Mouse (Mus musculus): ENCODE measurements around the gene Grid2. TPM values are rescaled to one million over a fixed set of nuclear protein-coding genes. Genes with fewer than 3 reads are reported as not detected.

Grid2 gene
- polyA plus RNA-seq, 1 experiment, result 0.05 TPM

GRCm38 (mm10) chr6:64728499-64729198, 1473.0 kb downstream of the Grid2 start, which contains the start of gene Atoh1:
Gene Atoh1, plus strand, starts transcription at chr6:64729125.
- WGBS, result 1% methylated on average over 34 of the region's 34 CpGs

GRCm38 (mm10) chr6:64729231-64730011, 1473.7 kb downstream of the Grid2 start:
- H3K4me1 ChIP-seq (ENCODE audit: control insufficient read depth, insufficient read depth, insufficient read length, low read length), result peaks cover 12% of the 10 kb centered on the region
- no peaks in the 10 kb centered on the region for H3K36me3 ChIP-seq (ENCODE audit: control insufficient read depth, insufficient read depth, low read length)
- H3K27me3 ChIP-seq (ENCODE audit: control insufficient read depth, insufficient read depth, low read length), result peaks cover 44% of the 10 kb centered on the region
- peak overlapping the region; percentile 7; the same call in 1 of the 2 replicates for H3K27ac ChIP-seq (ENCODE audit: insufficient read depth, low read depth, low read length)
- WGBS, result under 1% methylated on average over 53 of the region's 53 CpGs
- TF ChIP-seq CTCF (IDR thresholded peaks at IDR 0.05; ENCODE audit: extremely low read depth, insufficient read length, insufficient replicate concordance, low read depth, low read length) (no peak), POLR2A (IDR thresholded peaks at IDR 0.05; ENCODE audit: low read depth, low read length) (no peak)
- peak overlapping the region; percentile 53 for H3K4me3 ChIP-seq (ENCODE audit: low read depth, low read length)

More at GRCm38 (mm10) chr6:64728499-64729198, 1473.0 kb downstream of the Grid2 start, which contains the start of gene Atoh1:
- H3K27ac ChIP-seq (ENCODE audit: insufficient read depth, low read depth, low read length), result peak within 1 kb of the TSS; percentile 7; the same call in 1 of the 2 replicates
- peak within 1 kb of the TSS; percentile 53 for H3K4me3 ChIP-seq (ENCODE audit: low read depth, low read length)
- peaks cover 37% of the 10 kb centered on the region for H3K27me3 ChIP-seq (ENCODE audit: control insufficient read depth, insufficient read depth, low read length)
- TF ChIP-seq POLR2A (IDR thresholded peaks at IDR 0.05; ENCODE audit: low read depth, low read length) (no peak), CTCF (IDR thresholded peaks at IDR 0.05; ENCODE audit: extremely low read depth, insufficient read length, insufficient replicate concordance, low read depth, low read length) (no peak)
- peaks cover 11% of the 10 kb centered on the region for H3K4me1 ChIP-seq (ENCODE audit: control insufficient read depth, insufficient read depth, insufficient read length, low read length)
- H3K36me3 ChIP-seq (ENCODE audit: control insufficient read depth, insufficient read depth, low read length), result no peaks in the 10 kb centered on the region

- Histone ChIP-seq H3K4me3 (ENCODE audit: low read depth, low read length) (peak overlapping the region; percentile 53), H3K27me3 (ENCODE audit: control insufficient read depth, insufficient read depth, low read length) (peaks cover 50% of the 10 kb centered on the region), H3K4me1 (ENCODE audit: control insufficient read depth, insufficient read depth, insufficient read length, low read length) (peaks cover 15% of the 10 kb centered on the region), H3K36me3 (ENCODE audit: control insufficient read depth, insufficient read depth, low read length) (no peaks in the 10 kb centered on the region), H3K27ac (ENCODE audit: insufficient read depth, low read depth, low read length) (peak overlapping the region; percentile 61; the same call in 1 of the 2 replicates)
- TF ChIP-seq POLR2A (IDR thresholded peaks at IDR 0.05; ENCODE audit: low read depth, low read length) (no peak), CTCF (IDR thresholded peaks at IDR 0.05; ENCODE audit: extremely low read depth, insufficient read length, insufficient replicate concordance, low read depth, low read length) (no peak)
- WGBS, result under 1% methylated on average over 19 of the region's 19 CpGs
Measured at GRCm38 (mm10) chr6:64730030-64730429, 1474.4 kb downstream of the Grid2 start.

- Histone ChIP-seq H3K27ac (ENCODE audit: insufficient read depth, low read depth, low read length) (peak overlapping the region; percentile 61), H3K4me1 (ENCODE audit: control insufficient read depth, insufficient read depth, insufficient read length, low read length) (peaks cover 15% of the 10 kb centered on the region), H3K4me3 (ENCODE audit: low read depth, low read length) (peak overlapping the region; percentile 53), H3K36me3 (ENCODE audit: control insufficient read depth, insufficient read depth, low read length) (no peaks in the 10 kb centered on the region), H3K27me3 (ENCODE audit: control insufficient read depth, insufficient read depth, low read length) (peaks cover 55% of the 10 kb centered on the region)
- 21% methylated on average over 14 of the region's 14 CpGs for WGBS
- TF ChIP-seq POLR2A (IDR thresholded peaks at IDR 0.05; ENCODE audit: low read depth, low read length), result no peak
- no peak for TF ChIP-seq CTCF (IDR thresholded peaks at IDR 0.05; ENCODE audit: extremely low read depth, insufficient read length, insufficient replicate concordance, low read depth, low read length)
Measured at GRCm38 (mm10) chr6:64730506-64731020, 1474.9 kb downstream of the Grid2 start.

- Histone ChIP-seq H3K27ac (ENCODE audit: insufficient read depth, low read depth, low read length) (no peak overlapping the region), H3K27me3 (ENCODE audit: control insufficient read depth, insufficient read depth, low read length) (peaks cover 55% of the 10 kb centered on the region), H3K4me1 (ENCODE audit: control insufficient read depth, insufficient read depth, insufficient read length, low read length) (peaks cover 17% of the 10 kb centered on the region), H3K36me3 (ENCODE audit: control insufficient read depth, insufficient read depth, low read length) (no peaks in the 10 kb centered on the region), H3K4me3 (ENCODE audit: low read depth, low read length) (no peak overlapping the region)
- no peak for TF ChIP-seq POLR2A (IDR thresholded peaks at IDR 0.05; ENCODE audit: low read depth, low read length)
- no peak for TF ChIP-seq CTCF (IDR thresholded peaks at IDR 0.05; ENCODE audit: extremely low read depth, insufficient read length, insufficient replicate concordance, low read depth, low read length)
- 13% methylated on average over 7 of the region's 7 CpGs for WGBS
Measured at GRCm38 (mm10) chr6:64731126-64731525, 1475.5 kb downstream of the Grid2 start.

GRCm38 (mm10) chr6:64731621-64732320, 1476.1 kb downstream of the Grid2 start:
- no peak for TF ChIP-seq POLR2A (IDR thresholded peaks at IDR 0.05; ENCODE audit: low read depth, low read length)
- no peak for TF ChIP-seq CTCF (IDR thresholded peaks at IDR 0.05; ENCODE audit: extremely low read depth, insufficient read length, insufficient replicate concordance, low read depth, low read length)
- WGBS, result 11% methylated on average over 8 of the region's 8 CpGs

More at GRCm38 (mm10) chr6:64731621-64732320, 1476.1 kb downstream of the Grid2 start:
- Histone ChIP-seq H3K4me3 (ENCODE audit: low read depth, low read length) (no peak overlapping the region), H3K27me3 (ENCODE audit: control insufficient read depth, insufficient read depth, low read length) (peaks cover 55% of the 10 kb centered on the region), H3K27ac (ENCODE audit: insufficient read depth, low read depth, low read length) (no peak overlapping the region), H3K36me3 (ENCODE audit: control insufficient read depth, insufficient read depth, low read length) (no peaks in the 10 kb centered on the region), H3K4me1 (ENCODE audit: control insufficient read depth, insufficient read depth, insufficient read length, low read length) (peaks cover 17% of the 10 kb centered on the region)
